Mouse (Mus musculus) megakaryocyte progenitor cell, adult 5-6 weeks (primary cell): ENCODE results near the gene Klk6. TPM values are rescaled to one million over a fixed set of nuclear protein-coding genes. Genes with fewer than 3 reads are reported as not detected.

Source experiments
- ATAC-seq: replicated peaks from 2 replicates; pipeline ENCODE4 v1.8.0; 2016; ENCODE audit warnings: mild to moderate bottlenecking, moderate TSS enrichment, inconsistent platforms; ENCODE audit not compliant: poor library complexity
- total RNA-seq, 2 experiments: library from RNA; stranded (forward) in 1 of 2; stranded (reverse) in 1 of 2; fragments of 157-497, 149-512 nt in 1 of 2; fragments of 200-1000 nt in 1 of 2; gene quantifications; 2 replicates each; pipeline versions ENCODE4 v1.2.3 to v1.2.4; 2015 to 2017

The Klk6 gene
- total RNA-seq, 2 experiments from 2014 or later = not detected

DNA sequence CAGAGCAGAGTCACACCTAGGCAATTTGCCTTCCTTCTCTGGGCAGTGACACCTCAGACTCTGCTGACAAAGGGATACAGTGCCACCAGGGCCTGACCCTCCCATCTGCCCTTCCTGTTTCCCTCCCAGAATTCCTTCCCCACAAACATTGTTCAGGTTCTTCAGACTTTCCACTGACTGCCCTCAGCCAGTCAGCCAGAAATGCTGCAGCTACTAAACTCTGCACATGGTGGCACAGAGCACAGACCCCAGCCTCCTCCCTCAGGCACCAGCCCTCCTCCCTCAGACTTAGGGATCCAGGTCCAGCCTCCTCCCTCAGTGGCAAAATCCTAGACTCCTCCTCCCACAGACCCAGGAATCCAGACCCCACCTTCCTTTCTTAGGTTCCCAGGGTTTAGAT, 7.6 kb upstream of the Klk6 start:
- ATAC-seq = no peak

DNA sequence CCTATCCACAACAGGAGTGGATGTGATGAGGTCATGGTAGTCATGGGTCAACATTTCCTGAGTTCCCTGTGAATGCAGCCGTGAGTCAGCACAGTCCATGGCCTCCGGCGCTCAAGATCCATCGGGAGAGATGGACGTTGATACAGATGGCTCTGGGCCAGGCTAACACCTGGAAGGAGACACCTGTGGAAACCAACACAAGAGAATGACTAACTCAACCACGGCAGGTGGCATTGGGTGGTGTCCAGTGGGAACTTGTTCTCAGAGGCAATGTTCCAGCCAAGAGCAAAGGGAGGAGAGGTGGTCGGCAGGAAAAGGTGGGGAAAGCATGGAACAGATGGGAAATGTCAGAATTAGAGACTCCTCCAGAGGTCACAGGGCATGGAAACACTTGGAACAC, 2.7 kb upstream of the Klk6 start:
- no peak for ATAC-seq

DNA sequence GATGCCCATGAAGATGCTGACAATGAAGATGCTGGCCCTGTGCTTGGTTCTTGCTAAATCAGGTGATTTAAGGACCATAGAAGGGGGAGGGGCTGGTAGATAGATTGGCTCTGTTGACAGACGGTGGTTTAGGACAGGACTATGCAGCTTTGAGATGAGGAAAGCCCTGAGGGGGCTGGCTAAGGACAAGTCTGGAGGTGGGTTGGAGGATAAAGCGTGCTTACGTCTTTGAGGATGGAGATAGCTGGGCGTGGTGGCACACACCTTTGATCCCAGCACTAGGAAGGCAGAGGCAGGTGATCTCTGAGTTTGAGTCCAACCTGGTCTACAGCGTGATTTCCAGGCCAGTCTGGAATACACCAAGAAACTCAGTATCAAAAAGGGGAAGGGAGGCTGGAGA, 1.8 kb downstream of the Klk6 start:
- no peak for ATAC-seq

DNA sequence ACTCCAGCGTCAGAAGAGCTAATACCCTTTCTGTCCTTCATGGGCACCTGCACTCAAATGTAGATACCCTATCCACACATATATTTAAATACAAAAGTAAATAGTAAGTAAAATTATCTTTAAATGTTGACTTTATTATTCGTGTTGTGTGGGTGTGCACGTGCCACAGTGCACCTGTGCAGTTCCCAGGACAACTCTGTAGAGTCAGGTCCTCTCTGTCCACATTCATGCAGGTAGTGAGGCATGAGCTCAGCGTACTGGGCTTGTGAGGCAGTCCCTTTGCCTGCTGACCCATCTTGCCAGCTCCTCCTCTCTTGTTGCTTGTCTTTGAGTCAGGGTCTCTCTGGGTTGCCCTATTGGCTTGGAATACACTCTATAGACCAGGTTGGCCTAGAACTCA, 3.4 kb downstream of the Klk6 start:
- no peak for ATAC-seq

DNA sequence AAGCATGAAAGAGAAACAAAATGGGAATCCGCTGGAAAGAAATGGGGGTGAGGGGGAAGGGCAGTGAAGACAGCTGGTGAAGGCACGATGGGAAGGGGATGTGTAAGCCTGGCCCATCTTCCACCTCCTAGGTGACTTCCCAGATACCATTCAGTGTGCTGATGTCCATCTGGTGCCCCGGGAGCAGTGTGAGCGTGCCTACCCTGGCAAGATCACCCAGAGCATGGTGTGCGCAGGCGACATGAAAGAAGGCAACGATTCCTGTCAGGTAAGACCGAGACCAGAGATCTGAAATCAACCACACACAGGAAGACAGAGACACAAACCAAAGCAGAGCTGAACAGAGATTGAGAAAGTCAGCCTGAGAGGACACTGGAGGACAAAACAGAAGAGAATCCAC, 4.7 kb downstream of the Klk6 start:
- ATAC-seq = no peak

DNA sequence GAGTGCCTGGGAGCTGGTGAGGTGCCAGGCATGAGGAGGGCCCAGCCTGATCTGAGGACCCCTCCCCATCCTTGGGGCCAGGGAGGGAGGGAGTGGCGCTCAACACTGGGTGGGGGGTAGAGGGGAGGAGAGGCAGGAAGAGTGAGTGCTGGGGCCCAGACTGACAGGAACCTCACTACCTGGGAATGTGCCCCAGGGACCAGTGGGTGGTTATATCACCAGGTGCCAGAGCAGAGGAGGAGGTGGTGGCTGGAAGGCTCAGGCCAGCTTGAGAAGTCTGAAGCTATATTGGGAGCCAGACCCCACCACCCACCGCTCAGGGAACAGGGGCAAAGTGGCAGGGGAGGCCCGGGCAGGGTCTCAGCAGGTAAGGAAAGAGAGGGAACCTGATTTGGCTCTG, 17.4 kb downstream of the Klk6 start, which contains the start of gene Klk5:
TSS of gene Klk5 (plus strand) at position 271 of the 400 bp plus-strand sequence.
- ATAC-seq = no peak

DNA sequence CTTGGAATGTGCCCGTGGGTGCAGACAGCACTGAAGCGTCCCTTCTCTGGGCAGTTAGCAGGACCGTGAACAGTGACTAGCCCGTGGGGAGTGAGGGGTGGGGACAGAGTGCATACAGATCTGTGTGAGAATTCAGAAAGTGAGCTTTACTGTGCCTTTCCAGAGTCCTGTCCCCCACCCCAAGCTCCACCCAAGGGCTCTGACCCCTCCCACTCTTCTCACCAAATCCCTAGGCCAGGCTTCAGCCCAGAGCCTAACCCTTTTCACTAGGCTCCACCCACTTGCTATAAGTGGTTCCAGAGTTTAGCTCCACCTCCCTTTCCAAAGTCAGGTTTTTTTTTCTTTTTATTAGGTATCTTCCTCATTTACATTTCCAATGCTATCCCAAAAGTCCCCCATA, 19.5 kb downstream of the Klk6 start:
- ATAC-seq = no peak

DNA sequence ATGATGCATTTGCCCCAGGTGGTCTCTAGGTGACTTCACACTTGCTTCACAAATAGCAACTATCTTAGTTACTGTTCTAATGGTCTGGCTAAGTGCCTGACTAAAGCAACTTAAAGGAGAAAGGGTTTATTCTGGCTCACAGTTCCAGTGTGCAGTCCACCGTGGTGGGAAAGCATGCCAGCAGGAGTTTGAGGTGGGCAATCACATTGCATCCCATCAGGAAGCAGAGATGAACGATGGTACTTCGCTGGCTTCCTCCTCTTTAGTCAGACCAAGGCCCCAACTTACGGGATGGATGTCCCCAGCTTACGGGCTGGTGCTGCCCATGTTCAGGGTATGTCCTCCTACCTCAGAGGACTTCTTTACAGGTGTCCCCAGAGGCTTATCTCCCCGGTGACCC, 27.3 kb downstream of the Klk6 start:
- no peak for ATAC-seq

DNA sequence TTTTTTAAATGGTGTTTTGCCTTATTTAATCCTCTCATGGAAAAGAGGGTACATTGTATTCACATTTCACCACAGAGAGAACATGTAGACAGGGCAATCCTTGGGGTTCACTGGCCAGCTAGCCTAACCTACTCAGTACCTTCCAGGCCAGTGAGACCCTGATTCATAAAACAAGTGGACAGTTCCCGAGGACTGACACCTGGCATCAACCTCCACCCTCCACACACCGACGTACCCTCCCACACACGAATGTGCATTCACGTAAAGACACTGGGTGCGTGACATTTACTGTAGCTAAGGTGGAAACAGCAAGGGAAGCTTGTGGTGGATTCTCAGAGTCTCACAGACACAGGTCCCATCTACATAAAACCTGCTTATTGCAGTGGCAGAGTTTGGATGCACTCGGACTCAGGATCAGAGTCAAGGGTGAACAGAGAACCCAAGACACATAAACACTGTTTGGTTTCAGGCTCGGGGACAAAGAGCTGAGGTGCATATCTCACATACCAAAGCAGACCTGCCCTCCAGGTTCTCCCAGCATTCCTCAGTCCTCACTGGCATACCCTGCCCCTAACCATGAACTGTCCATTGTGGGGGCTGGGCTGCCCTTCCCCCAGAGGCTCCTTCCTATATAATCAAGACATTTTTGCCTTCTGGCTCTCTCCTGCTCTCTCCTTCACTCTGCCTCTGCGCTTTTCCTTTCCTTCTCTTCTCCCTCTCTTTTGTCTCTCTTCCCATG, 30.5 kb downstream of the Klk6 start:
- no peak for ATAC-seq

DNA sequence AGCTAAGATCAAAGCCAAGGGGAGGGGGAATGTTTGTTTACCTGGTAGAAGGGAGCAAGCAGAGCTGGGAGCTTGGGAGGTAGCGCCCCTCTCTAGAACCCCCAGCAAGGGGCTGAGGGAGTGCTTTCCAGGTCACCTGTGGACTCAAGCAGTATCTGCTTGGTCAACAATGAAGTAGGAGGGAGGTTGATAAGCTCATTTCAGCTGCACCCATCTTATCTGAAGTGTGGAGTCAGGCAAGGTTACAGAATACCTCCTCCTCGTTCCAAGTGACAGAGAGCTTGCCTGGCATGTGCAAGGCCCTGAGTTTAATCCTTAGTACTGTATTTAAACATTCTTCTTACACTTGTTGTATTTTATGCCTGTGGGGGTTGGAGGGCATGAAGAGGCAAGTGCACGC, 31.4 kb downstream of the Klk6 start:
- ATAC-seq = no peak

DNA sequence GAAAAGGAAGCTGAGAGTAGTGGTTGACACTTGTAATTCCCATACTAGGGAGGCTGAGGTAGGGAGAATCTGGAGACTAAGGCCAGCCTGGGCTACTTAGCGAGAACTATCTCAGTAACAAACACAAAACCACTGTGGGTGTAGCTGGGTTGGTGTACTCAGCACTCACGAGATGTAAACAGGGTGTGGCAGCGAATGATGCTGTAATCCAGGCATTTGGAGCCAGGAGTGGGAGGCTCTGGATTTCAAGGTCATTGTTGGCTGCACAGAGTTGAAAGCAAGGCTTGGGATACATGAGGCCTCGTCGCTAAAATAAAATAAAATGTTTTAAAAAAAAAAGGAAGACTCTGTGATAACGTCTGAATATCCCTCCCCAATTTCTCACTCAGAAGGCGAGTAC, 32.0 kb downstream of the Klk6 start:
- ATAC-seq = no peak

DNA sequence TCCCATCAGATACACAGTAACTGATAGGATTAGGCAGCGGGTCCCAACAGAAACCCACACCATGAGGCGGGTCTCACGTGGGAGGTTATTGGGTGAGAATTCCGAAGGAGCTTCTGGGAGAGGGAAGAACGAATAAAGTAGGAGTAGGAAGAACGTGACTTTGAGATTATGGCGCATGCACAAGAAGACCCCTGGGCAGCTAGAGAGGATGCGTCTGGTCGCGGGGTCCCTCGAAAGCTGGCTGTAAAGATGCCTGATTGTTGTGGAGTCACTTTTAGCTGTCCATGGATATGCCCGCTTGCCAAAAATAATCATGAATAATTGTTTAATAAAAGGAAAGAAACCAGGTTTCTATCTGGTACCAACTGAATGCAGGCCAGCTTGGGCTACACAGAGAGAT, 33.2 kb downstream of the Klk6 start:
- no peak for ATAC-seq

DNA sequence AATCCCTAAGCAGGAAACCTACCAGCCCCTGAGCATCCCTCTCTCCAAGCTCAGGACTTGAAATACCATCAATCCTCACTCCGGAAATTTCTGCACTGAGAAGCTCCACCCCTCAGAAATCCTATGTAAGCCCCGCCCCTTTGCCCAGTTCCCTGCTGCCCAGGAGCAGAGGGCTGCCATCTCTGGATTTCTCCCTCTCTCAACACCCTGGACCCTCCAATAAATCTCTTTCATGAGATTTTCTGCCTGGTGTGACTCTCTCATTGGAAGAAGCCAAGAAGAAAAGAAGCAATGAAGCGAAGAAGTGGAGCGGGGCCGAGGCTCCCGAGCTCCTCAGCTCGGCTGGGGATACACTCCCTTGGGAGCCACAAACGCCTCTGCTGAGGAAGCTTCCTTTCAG, 36.1 kb downstream of the Klk6 start:
- ATAC-seq = no peak

DNA sequence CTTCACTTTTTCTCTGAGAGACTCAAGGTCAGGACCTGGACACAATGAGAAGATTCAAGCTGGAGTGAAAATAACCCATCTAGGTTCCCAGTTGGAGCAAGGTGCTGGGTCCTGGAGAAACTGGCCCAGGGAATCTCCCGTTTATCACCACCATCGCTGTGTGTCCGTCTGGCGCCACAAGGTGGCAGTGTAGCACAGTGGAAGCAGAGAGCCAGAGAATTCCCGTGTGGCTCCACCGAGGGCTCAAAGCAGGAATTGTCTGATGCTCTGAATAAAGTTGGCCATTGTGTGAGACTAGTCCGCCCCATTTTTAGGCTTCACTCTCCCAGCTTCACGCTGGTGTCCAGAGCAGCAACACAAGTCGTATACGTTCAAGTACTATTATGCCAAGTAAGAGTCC, 48.9 kb downstream of the Klk6 start:
- ATAC-seq = peak; percentile 64

DNA sequence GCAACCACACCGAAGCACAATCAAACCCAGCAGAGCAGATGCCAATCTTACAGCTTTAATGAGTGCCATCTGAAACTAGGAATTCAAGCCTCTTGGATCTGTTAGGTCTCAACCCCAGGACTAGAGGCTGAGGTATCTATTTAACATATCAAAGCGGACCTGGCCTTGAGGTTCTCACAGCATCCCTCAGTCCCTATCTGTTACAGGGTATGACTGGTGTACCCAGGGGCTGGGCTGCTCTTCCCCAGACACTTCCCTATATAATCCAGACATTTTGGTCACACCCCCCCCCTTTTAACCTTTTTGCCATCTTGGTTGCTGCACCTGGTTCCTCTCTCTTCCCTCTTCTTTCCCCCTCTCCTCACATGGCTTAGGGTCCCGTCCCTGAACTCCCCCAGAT, 49.4 kb downstream of the Klk6 start:
- no peak for ATAC-seq

DNA sequence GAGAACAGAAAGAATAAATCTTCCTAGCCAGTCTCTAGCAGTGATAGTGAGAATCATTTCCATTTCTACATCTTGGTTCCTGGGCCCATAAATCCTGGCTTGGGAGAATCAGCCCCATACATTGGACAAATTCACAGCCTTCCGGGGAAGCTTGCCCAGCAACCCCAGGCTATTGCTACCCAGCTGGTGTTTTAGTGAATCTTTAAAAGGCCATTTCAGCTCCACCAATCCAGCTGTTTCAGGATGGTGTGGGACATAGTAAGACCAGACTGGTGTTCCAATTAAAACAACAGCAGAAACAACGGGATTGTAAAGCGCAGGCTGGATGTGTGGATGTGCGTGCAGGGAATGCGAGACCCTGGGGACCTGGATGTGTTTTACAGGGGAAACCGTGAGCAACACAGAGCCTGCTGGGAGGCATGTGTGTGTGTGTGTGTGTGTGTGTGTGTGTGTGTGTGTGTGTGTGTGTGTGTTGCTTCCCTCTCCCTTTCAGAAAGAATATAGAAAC, 50.6 kb downstream of the Klk6 start:
- ATAC-seq = no peak

DNA sequence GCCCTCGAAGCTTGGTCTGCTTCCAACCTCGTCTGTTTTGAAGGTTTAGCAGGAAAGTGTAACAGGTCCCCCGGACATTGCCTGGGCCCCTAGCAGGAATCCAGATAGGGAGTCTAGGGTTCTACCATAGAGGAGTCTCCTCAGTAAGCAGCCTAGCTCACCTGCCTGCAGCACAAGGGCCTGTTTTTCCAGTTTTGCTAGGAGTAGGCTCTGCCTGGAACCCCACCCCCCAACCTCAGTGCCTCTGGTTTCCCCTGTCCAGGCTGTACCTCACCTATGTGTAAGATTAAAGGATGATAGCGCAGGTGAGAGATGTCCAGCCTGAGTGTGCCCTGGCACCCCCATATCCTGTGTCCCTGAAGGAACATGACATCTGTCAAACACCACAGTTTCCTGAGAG, 52.1 kb downstream of the Klk6 start:
- no peak for ATAC-seq

DNA sequence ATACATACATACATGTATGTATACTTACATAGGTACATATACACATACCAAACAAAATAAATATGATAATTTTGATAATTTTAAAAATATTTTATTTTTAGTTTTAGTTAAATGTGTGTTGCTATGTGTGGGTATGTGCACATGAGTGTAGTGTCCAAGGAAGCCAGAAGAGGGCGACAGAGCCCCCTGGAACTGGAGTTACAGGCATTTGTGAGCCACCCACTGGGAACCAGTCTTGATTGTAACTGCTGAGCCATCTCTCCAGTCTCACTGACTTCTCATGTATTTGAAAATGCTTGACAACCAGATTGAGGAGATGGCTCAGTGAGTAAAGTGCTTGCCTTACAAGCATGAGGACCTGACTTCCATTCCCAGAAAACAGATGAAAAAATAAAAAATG, 54.0 kb downstream of the Klk6 start:
- ATAC-seq = no peak

DNA sequence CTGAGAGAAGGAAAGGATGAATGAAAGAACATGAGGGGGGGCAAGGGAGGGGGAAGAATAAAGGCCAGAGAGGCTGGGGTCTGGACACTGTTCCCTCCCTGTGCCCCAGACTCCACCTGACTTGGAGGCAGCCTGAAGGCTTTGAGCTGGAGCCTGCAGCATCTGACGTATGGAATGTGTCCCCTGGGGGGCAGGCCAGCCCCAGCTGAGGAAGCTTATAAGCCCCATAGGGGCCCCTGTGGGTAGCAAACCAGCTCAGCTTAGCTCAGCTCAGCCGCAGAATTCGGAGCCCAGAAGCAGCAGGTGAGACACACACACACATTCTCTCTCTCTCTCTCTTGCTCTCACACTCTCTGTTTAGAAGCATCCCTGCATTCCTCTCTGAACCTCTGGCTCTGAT, 56.6 kb downstream of the Klk6 start, which contains the start of gene Klk4:
TSS of gene Klk4 (plus strand) at position 249 of the 400 bp plus-strand sequence.
- ATAC-seq = no peak
